Mouse (Mus musculus) hindbrain, postnatal 0 days (tissue): ENCODE data around the gene Pbrm1. TPM values are rescaled to one million over a fixed set of nuclear protein-coding genes. Genes with fewer than 3 reads are reported as not detected.

ENCODE experiments used
- ATAC-seq: fragments of 200-750 bp; cut with Nextera tagmentation; 2 replicates; pipeline ENCODE4 v1.8.0; 2017; ENCODE audit warnings: mild to moderate bottlenecking, moderate TSS enrichment, moderate library complexity
- DNase-seq: peaks from one replicate; pipeline ENCODE4 v3.0.0-alpha.2; 2015; ENCODE audit warnings: low spot score
- H3K27ac ChIP-seq: fragments of 300-500 bp; sonication (generic); 2 replicates; pipeline ENCODE4 v1.5.1; 2014; ENCODE audit warnings: mild to moderate bottlenecking
- H3K27me3 ChIP-seq: fragments of 300-500 bp; sonication (generic); 2 replicates; pipeline ENCODE4 v1.6.1; 2014; ENCODE audit warnings: low read length, mixed read lengths; ENCODE audit not compliant: insufficient read depth
- H3K36me3 ChIP-seq: fragments of 300-500 bp; sonication (generic); 2 replicates; pipeline ENCODE4 v1.6.1; 2014; ENCODE audit warnings: low read length, mixed read lengths; ENCODE audit not compliant: insufficient read depth
- H3K4me1 ChIP-seq: fragments of 300-500 bp; sonication (generic); 2 replicates; pipeline ENCODE4 v1.6.1; 2014; ENCODE audit warnings: antibody characterized with exemption, low read length, mixed read lengths; ENCODE audit not compliant: insufficient read depth
- H3K4me2 ChIP-seq: fragments of 300-500 bp; sonication (generic); 2 replicates; pipeline ENCODE4 v1.6.1; 2014; ENCODE audit warnings: low read depth, mild to moderate bottlenecking, low read length, moderate library complexity, mixed read lengths
- H3K4me3 ChIP-seq: fragments of 300-500 bp; sonication (generic); 2 replicates; pipeline ENCODE4 v1.5.1; 2014; ENCODE audit warnings: low read length
- H3K9ac ChIP-seq: fragments of 300-500 bp; sonication (generic); replicated peaks from 2 replicates; pipeline ENCODE4 v1.6.1; 2014; ENCODE audit warnings: mild to moderate bottlenecking, low read length, moderate library complexity, mixed read lengths
- H3K9me3 ChIP-seq: fragments of 300-500 bp; sonication (generic); 2 replicates; pipeline ENCODE4 v1.6.1; 2016; ENCODE audit warnings: low read length, mixed read lengths
- CTCF ChIP-seq: IDR thresholded peaks from 2 replicates; pipeline ENCODE4 v1.5.1; 2016; ENCODE audit warnings: antibody characterized with exemption, control low read depth, low read depth
- WGBS: fragments of 180-500 bp; shearing (Covaris S2); extraction: QIAGEN DNeasy Blood & Tissue Kit; methylation state at CpG from one replicate; pipeline ENCODE4 v1.1.7; 2014; 5-methylcytosine and 5-hydroxymethylcytosine counted together
- polyA plus RNA-seq: library from polyadenylated mRNA; unstranded; fragments of >200 nt; fragmentation: Nextera tagmentation; extraction: Ambion mirVana; gene quantifications from 2 replicates; pipeline ENCODE4 v1.2.1, GENCODE M21; 2015
- total RNA-seq: library from RNA; depleted of rRNA; stranded (reverse); fragments of >200 nt; gene quantifications from 2 replicates; pipeline ENCODE4 v1.2.3, GENCODE M21; 2014

Pbrm1 gene
- total and polyA plus RNA-seq, 2 experiments from 2014 or later, result 43.4 to 83.8 TPM

DNA sequence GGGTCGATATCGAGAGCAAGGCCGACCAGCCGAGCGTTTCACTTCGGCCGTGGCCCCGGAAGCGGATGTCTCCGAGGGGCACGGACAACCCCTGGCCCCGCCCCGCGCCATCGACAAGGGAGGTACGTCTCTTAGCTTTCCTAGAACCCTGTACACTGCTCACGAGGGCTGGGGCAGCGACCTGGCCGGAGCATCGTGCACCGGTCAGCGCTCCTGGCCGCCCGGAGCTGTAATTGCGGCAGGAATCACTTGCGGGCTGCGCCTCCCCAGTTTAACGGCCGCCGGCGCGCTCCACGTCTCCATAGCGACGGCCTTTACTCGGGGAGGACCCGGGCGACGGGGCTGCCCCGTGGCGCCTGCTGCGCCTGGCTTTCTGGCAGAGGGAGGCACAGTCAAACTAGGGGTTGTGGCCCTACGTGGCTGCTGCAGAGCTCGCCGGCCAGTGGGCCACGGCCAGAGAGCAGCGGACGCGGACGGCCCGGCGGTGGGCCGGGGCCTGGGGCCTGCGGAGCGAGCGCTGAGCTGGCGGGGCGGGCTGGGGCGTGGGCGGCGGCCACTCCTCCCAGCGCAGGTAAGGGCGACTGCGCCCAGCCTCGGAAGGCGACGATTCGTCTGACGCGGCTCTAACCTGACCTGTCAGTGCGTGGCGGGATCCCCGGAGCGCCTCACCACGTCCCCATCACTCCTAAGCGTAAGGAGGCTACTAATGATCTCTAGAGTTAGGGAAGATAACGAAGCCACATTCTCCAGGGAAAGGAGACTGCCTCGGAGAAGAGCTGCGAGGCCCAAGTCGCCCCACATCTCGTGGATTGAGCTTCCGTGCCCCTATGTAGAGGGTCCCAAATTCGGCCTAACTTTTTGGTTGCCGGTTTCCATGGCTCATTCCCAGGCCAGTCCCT, 17.4 kb upstream of the Pbrm1 start, which contains the start of the genes Glt8d1 and Spcs1:
Gene Glt8d1, plus strand, starts transcription at position 94 of the 899 bp plus-strand sequence.
Gene Spcs1, minus strand, starts transcription at position 366 of the 899 bp plus-strand sequence.
- no peak for TF ChIP-seq CTCF
- peak within 1 kb of the TSS; percentile 95 for H3K4me3 ChIP-seq
- peak within 1 kb of the TSS; percentile 96 for H3K27ac ChIP-seq
- DNase-seq (peak; percentile 87), ATAC-seq (peak; percentile 95)
- no peaks in the 10 kb centered on the region for H3K9me3 ChIP-seq
- H3K4me1 ChIP-seq, result peaks cover 4% of the 10 kb centered on the region
- peaks cover 5% of the 10 kb centered on the region; the same call in 1 of the 2 replicates for H3K36me3 ChIP-seq
- H3K4me2 ChIP-seq, result peak within 1 kb of the TSS; percentile 69
- no peaks in the 10 kb centered on the region for H3K27me3 ChIP-seq
- under 1% methylated on average over 83 of the region's 84 CpGs for WGBS
- H3K9ac ChIP-seq, result peak within 1 kb of the TSS; percentile 93

DNA sequence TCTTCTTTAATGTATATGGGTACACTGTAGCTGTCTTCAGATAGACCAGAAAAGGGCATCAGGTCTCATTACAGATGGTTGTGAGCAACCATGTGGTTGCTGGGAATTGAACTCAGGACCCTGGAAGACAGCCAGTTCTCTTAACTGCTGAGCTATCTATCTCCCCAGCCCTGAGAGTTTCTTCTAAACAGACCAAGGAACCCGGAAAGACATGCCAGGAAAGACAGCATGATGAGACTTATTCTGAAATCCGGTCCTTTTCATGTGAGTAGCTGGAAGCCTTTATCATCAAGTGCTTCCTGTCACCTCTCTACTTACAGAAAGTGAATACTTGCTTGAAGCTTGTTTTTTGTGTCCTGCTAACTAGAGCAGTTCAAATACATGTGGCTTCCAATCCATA, 14.4 kb upstream of the Pbrm1 start:
- no peak overlapping the region for H3K4me2 ChIP-seq
- no peaks in the 10 kb centered on the region for H3K27me3 ChIP-seq
- H3K36me3 ChIP-seq, result peaks cover 9% of the 10 kb centered on the region; the same call in 1 of the 2 replicates
- no peak overlapping the region for H3K4me3 ChIP-seq
- no peak overlapping the region for H3K9ac ChIP-seq
- H3K9me3 ChIP-seq, result no peaks in the 10 kb centered on the region
- H3K27ac ChIP-seq, result no peak overlapping the region
- 93% methylated on average over 2 of the region's 2 CpGs for WGBS
- DNase-seq (no peak), ATAC-seq (no peak)
- H3K4me1 ChIP-seq, result peaks cover 4% of the 10 kb centered on the region
- no peak for TF ChIP-seq CTCF

DNA sequence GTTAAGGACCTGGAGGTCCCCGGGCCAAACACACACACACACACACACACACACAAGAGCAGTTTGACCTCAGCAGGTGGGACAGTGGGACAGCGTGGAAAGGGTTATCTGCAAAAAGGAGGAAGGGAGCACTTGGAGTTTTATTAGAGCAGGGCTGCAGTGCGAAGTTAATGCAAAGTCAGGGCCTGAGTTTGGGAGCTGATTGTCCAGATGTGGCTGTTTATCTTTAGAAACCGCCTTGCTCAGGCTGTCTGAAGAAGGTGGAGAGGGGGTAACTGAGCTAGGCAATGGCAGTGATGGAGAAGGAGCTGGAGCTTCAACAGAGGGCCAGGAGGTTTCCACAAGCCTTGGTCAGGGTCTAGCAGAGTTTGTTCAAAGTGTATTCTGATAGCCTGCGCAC, 12.2 kb upstream of the Pbrm1 start:
- Histone ChIP-seq H3K36me3 (peaks cover 26% of the 10 kb centered on the region), H3K9me3 (no peaks in the 10 kb centered on the region), H3K27me3 (no peaks in the 10 kb centered on the region), H3K27ac (no peak overlapping the region), H3K4me2 (no peak overlapping the region), H3K4me3 (no peak overlapping the region), H3K4me1 (peaks cover 4% of the 10 kb centered on the region), H3K9ac (no peak overlapping the region)
- TF ChIP-seq CTCF, result no peak
- 88% methylated on average over 5 of the region's 5 CpGs for WGBS
- DNase-seq, result no peak
- no peak for ATAC-seq

DNA sequence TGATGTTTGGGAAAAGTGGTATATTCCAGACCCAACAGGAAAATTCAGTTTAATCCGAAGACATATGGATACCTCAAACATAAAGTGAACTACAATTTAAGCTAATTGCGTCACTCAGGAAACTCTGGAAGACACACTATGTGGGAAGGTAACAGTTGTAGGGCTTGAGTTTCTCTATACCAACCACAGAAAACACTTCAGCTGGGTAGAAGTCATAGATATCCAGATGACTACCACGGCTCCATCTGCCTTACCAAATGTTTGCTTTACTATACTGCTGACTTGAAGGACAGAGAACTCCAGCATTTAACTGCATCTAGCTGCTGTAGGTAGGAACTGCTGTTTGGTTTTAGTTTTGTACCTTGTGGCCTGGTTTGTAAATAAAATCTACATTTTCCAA, 7.3 kb upstream of the Pbrm1 start:
- no peaks in the 10 kb centered on the region for H3K27me3 ChIP-seq
- WGBS, result 93% methylated on average over 3 of the region's 3 CpGs
- TF ChIP-seq CTCF, result no peak
- ATAC-seq (no peak), DNase-seq (no peak)
- H3K4me3 ChIP-seq, result no peak overlapping the region
- H3K9me3 ChIP-seq, result no peaks in the 10 kb centered on the region
- H3K27ac ChIP-seq, result no peak overlapping the region
- H3K9ac ChIP-seq, result no peak overlapping the region
- H3K36me3 ChIP-seq, result peaks cover 61% of the 10 kb centered on the region
- H3K4me2 ChIP-seq, result no peak overlapping the region
- no peaks in the 10 kb centered on the region for H3K4me1 ChIP-seq

DNA sequence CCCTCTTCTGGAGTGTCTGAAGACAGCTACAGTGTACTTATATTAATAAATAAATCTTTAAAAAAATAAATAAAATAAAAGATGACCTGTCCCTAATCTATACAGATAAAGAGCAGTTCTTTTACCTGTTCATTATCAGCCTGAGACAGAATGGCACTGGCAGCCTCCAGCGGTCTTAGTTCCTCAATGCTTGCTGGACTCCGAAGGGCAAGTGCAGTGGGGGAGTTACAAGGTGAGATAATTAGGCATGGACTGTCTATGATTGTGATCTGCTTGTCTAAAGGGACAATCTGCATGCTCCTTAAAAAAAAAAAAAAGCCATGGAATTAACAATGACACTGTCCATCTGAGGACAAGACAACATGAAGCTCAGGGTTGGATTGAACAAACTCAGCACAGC, 5.0 kb upstream of the Pbrm1 start:
- TF ChIP-seq CTCF, result no peak
- H3K36me3 ChIP-seq, result peaks cover 56% of the 10 kb centered on the region
- 97% methylated on average over 2 of the region's 2 CpGs for WGBS
- H3K9me3 ChIP-seq, result no peaks in the 10 kb centered on the region
- no peak overlapping the region for H3K4me3 ChIP-seq
- no peak overlapping the region for H3K4me2 ChIP-seq
- H3K27me3 ChIP-seq, result no peaks in the 10 kb centered on the region
- H3K27ac ChIP-seq, result no peak overlapping the region
- no peak for ATAC-seq
- peaks cover 6% of the 10 kb centered on the region; the same call in 1 of the 2 replicates for H3K4me1 ChIP-seq
- DNase-seq, result no peak
- H3K9ac ChIP-seq, result no peak overlapping the region

- Histone ChIP-seq H3K27me3 (no peaks in the 10 kb centered on the region), H3K9ac (no peak overlapping the region), H3K27ac (no peak overlapping the region), H3K9me3 (no peaks in the 10 kb centered on the region), H3K4me1 (peaks cover 16% of the 10 kb centered on the region), H3K36me3 (peaks cover 41% of the 10 kb centered on the region), H3K4me2 (no peak overlapping the region), H3K4me3 (no peak overlapping the region)
- ATAC-seq, result no peak
- no peak for DNase-seq
- no peak for TF ChIP-seq CTCF
- 92% methylated on average over 1 of the region's 1 CpGs for WGBS
These were observed 2.9 kb upstream of the Pbrm1 start for GRCm38 (mm10) chr14:31016063-31016462.

DNA sequence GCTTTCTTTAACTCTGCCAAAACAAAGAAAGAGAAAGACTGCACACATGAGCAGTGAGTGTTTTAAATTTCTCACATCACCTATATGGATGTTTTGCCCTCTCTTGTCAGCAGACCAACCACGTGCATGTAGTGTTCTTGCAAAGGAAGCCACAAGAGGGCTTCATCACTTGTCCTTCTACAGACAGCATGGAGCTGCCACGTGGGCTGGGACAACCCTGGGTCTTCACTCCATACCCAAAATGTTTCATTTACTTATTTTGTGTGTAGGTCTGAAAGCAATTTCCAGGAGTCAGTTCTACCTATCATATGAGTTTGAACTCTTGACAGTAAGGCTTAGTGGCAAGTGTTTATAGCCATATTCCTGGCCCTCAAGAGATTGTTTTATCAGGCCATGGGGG, 1.1 kb upstream of the Pbrm1 start:
- DNase-seq (peak; percentile 50), ATAC-seq (peak; percentile 55; the same call in 1 of the 2 replicates)
- Histone ChIP-seq H3K9me3 (no peaks in the 10 kb centered on the region), H3K4me2 (peak overlapping the region; percentile 80), H3K9ac (peak overlapping the region; percentile 82), H3K4me1 (peaks cover 16% of the 10 kb centered on the region), H3K27ac (no peak overlapping the region; the same call in 1 of the 2 replicates), H3K4me3 (peak overlapping the region; percentile 78), H3K27me3 (no peaks in the 10 kb centered on the region), H3K36me3 (peaks cover 30% of the 10 kb centered on the region)
- TF ChIP-seq CTCF, result peak; percentile 59
- 1% methylated on average over 2 of the region's 2 CpGs for WGBS
